Mouse (Mus musculus) liver, embryonic 14.5 days (tissue): Measurements from ENCODE around the gene Agtrap. TPM values are rescaled to one million over a fixed set of nuclear protein-coding genes. Genes with fewer than 3 reads are reported as not detected.

Source experiments
- ATAC-seq: fragments of 200-750 bp; cut with Nextera tagmentation; 2 replicates; pipeline ENCODE4 v1.8.0; 2017; ENCODE audit warnings: moderate number of reproducible peaks, mild to moderate bottlenecking, moderate library complexity; ENCODE audit not compliant: insufficient read depth
- DNase-seq, 3 experiments: peaks; one replicate each; pipeline ENCODE4 v3.0.0-alpha.2; 2012 to 2013; ENCODE audit warnings: low read depth in 3 of 3, low spot score in 3 of 3
- H3K27ac ChIP-seq: fragments of 300-500 bp; sonication (generic); 2 replicates; pipeline ENCODE4 v1.5.1; 2014; ENCODE audit warnings: moderate library complexity, mild to moderate bottlenecking, control low read depth, inconsistent platforms
- H3K27me3 ChIP-seq: fragments of 300-500 bp; sonication (generic); 2 replicates; pipeline ENCODE4 v1.6.1; 2014; ENCODE audit warnings: mild to moderate bottlenecking, low read length, moderate library complexity; ENCODE audit not compliant: control insufficient read depth, insufficient read depth
- H3K36me3 ChIP-seq: fragments of 300-500 bp; sonication (generic); replicated peaks from 2 replicates; pipeline ENCODE4 v1.6.1; 2014; ENCODE audit warnings: low read depth; ENCODE audit not compliant: control insufficient read depth, insufficient read depth
- H3K4me1 ChIP-seq, 2 experiments: fragments of 200-500 bp in 1 of 2; fragments of 300-500 bp in 1 of 2; sonication (generic) in 1 of 2; replicated peaks; 2 replicates each; pipeline ENCODE4 v1.6.1; 2012 to 2014; ENCODE audit warnings: antibody characterized with exemption in 1 of 2, inconsistent platforms in 1 of 2, low read length in 1 of 2; ENCODE audit not compliant: control insufficient read depth in 2 of 2, insufficient read depth in 2 of 2
- H3K4me2 ChIP-seq: fragments of 300-500 bp; sonication (generic); 2 replicates; pipeline ENCODE4 v1.6.1; 2014; ENCODE audit warnings: low read depth, mild to moderate bottlenecking, control low read depth, moderate library complexity
- H3K4me3 ChIP-seq, 2 experiments: fragments of 200-500 bp in 1 of 2; fragments of 300-500 bp in 1 of 2; sonication (generic) in 1 of 2; 2 replicates each; pipeline ENCODE4 v1.5.1; 2012 to 2014; ENCODE audit warnings: low read depth in 2 of 2, low read length in 2 of 2, mild to moderate bottlenecking in 2 of 2, control low read depth in 1 of 2, inconsistent platforms in 1 of 2, moderate library complexity in 1 of 2; ENCODE audit not compliant: insufficient read depth in 1 of 2
- H3K9ac ChIP-seq: fragments of 300-500 bp; sonication (generic); replicated peaks from 2 replicates; pipeline ENCODE4 v1.6.1; 2014; ENCODE audit warnings: mild to moderate bottlenecking, control low read depth, moderate library complexity
- H3K9me3 ChIP-seq: fragments of 300-500 bp; sonication (generic); 2 replicates; pipeline ENCODE4 v1.6.1; 2016; ENCODE audit warnings: low read length, mixed read lengths; ENCODE audit not compliant: control insufficient read depth
- CTCF ChIP-seq: IDR thresholded peaks from 2 replicates; pipeline ENCODE4 v1.5.1; 2016; ENCODE audit warnings: antibody characterized with exemption, low read depth, control low read depth
- EP300 ChIP-seq: IDR thresholded peaks from 2 replicates; pipeline ENCODE4 v1.6.1; 2016; ENCODE audit warnings: antibody characterized with exemption, low read depth
- WGBS: fragments of 180-500 bp; shearing (Covaris S2); extraction: QIAGEN DNeasy Blood & Tissue Kit; methylation state at CpG from one replicate; pipeline ENCODE4 v1.1.7; 2014; ENCODE audit not compliant: insufficient replicate concordance; 5-methylcytosine and 5-hydroxymethylcytosine counted together
- polyA plus RNA-seq, 2 experiments: library from polyadenylated mRNA; depleted of rRNA in 1 of 2; stranded (reverse) in 1 of 2; unstranded in 1 of 2; fragments of >200 nt; fragmentation: Nextera tagmentation in 1 of 2; extraction: Ambion mirVana in 1 of 2; gene quantifications; 2 replicates each; pipeline versions ENCODE4 v1.2.1 to v1.2.3; 2012 to 2014

The Agtrap gene
- polyA plus RNA-seq, 2 experiments, result 4.1 to 9.9 TPM

DNA sequence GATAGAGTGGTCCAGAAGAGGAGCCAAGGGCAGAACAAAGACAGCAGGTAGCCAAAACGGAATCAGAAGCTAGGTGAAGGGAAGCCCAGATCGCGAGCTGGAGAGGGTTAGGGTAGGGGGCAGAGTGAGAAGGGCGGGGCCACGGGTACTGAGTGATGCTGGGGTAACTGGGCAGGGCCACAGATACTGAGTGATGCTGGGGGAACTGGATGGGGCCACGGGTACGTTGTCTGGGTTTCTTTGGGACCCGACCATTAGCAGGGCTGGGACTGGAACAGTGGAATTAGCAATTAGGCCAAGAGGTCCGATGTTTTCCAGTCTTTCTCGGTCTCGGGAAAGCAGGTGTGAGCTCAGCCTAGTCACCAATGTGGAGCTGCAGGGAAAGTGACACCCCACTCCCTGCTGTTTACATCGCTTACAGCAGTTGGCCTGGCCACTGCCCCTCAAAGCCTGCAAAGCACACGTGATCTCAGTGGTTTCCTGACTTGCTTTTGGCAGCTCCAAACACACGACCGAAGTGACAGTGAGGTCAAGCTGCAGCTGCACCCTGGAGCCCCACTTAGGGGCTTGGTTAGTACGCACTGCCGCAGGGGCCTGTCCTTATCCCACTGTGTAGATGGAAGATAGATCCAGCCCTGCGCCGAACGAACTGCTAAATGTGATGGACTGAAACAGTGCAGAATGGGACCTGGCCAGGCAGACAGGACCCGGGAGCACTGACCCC is 4.5 kb downstream of the Agtrap start:
- ATAC-seq, result peak; percentile 11; the same call in 1 of the 2 replicates
- Histone ChIP-seq H3K4me2 (peak overlapping the region; percentile 53), H3K27ac (peak overlapping the region; percentile 63), H3K36me3 (no peaks in the 10 kb centered on the region), H3K4me1 (peaks cover 21 to 39% of the 10 kb centered on the region in 2 experiments), H3K4me3 (no peak overlapping the region), H3K9me3 (no peaks in the 10 kb centered on the region), H3K9ac (peak overlapping the region; percentile 38; the same call in 1 of the 2 replicates), H3K27me3 (no peaks in the 10 kb centered on the region)
- WGBS, result 24% methylated on average over 21 of the region's 21 CpGs
- DNase-seq, result no peak
- TF ChIP-seq EP300 (no peak), CTCF (no peak)

DNA sequence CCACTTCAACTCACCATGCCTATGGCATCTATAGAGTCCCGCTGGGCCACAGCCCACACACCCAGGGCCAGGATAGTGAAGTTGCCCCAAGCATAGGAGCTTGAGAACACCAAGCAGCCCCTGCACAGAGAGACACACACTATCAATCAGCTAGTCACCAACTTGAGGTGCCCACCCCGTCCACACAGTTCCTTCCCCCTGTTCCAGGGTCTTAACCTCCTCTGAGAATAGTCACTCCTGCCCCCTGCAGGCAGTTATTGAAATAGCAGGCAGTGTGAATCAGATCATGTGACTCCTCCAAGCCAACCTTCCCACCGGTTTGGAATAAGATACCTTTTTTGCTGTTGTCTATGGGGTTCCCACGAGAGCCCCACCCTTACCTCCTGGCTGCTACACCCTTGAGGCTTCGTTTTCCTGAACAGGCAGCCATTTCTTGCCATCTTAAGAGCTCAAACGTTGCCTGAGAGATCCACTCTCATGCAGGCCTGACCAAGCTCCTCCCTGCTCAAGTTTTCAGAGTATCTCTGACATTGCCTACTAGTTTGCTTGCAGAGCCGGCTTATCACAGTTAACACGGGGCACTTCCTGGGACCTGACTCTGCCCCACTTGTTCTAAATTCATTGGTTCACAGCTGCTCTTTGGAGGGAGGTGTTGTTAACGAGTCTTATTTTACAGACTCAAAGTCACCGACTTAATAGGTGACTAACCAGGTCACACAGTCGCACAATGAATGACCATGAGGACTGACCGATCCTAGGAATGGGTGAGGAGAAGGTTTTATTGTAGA is 5.4 kb downstream of the Agtrap start:
- Histone ChIP-seq H3K36me3 (no peaks in the 10 kb centered on the region), H3K9ac (peak overlapping the region; percentile 38), H3K27me3 (no peaks in the 10 kb centered on the region), H3K4me1 (peaks cover 21 to 36% of the 10 kb centered on the region in 2 experiments), H3K27ac (peak overlapping the region; percentile 63), H3K4me3 (no peak overlapping the region), H3K9me3 (no peaks in the 10 kb centered on the region), H3K4me2 (peak overlapping the region; percentile 53)
- DNase-seq (peak; percentile 37 to 75 (median 42)), ATAC-seq (peak; percentile 75)
- WGBS, result 23% methylated on average over 12 of the region's 12 CpGs
- TF ChIP-seq CTCF (peak; percentile 86), EP300 (0 out of 2 replicates have a peak, but pooled peaks have one; percentile 6)

DNA sequence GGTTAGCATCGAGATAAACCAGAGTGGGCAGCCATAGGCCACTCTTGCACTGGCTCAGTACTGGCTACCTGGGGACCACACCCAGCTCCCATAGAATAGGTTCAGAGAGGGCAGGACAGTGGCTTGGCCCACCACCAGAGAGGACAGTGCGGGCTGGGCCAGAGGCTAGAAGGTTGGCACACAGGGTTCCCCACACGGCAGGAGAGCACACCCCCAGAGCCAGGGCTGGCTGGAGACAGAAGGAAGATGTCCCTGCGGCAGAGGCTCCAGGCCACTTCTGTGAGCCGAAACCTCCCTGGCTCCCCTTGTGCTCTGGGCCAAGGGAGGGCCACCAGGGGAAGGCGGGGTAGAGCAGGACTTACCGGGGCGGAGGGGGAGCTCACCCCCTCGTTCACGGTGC is 6.6 kb downstream of the Agtrap start:
- Histone ChIP-seq H3K36me3 (no peaks in the 10 kb centered on the region), H3K9ac (no peak overlapping the region), H3K4me1 (peaks cover 18 to 31% of the 10 kb centered on the region in 2 experiments), H3K4me3 (no peak overlapping the region), H3K27me3 (no peaks in the 10 kb centered on the region), H3K4me2 (no peak overlapping the region), H3K27ac (no peak overlapping the region), H3K9me3 (no peaks in the 10 kb centered on the region)
- TF ChIP-seq CTCF, result no peak
- no peak for TF ChIP-seq EP300
- DNase-seq (no peak), ATAC-seq (no peak)
- 82% methylated on average over 10 of the region's 10 CpGs for WGBS

- no peaks in the 10 kb centered on the region for H3K36me3 ChIP-seq
- no peak overlapping the region for H3K4me2 ChIP-seq
- TF ChIP-seq CTCF (no peak), EP300 (no peak)
- no peak overlapping the region for H3K9ac ChIP-seq
- H3K27me3 ChIP-seq, result no peaks in the 10 kb centered on the region
- WGBS, result 67% methylated on average over 1 of the region's 1 CpGs
- no peaks in the 10 kb centered on the region for H3K9me3 ChIP-seq
- no peak overlapping the region for H3K4me3 ChIP-seq
- H3K27ac ChIP-seq, result no peak overlapping the region
- peaks cover 18 to 26% of the 10 kb centered on the region in 2 experiments for H3K4me1 ChIP-seq
- ATAC-seq (no peak), DNase-seq (no peak)
Observed at GRCm38 (mm10) chr4:148080597-148080973, 7.2 kb downstream of the Agtrap start.
